Mouse (Mus musculus) olfactory bulb, adult 2 months (tissue): ENCODE measurements around the gene Capza1.

Experiments used
- CTCF ChIP-seq: fragments of 200-500 bp; IDR thresholded peaks from 2 replicates; pipeline ENCODE4 v1.5.1; 2012; ENCODE audit warnings: low read depth, mild to moderate bottlenecking, low read length, moderate library complexity; ENCODE audit not compliant: insufficient read depth
- POLR2A ChIP-seq: fragments of 200-500 bp; IDR thresholded peaks from 2 replicates; pipeline ENCODE4 v1.6.1; 2012; ENCODE audit warnings: mild to moderate bottlenecking, low read depth, low read length, moderate library complexity; ENCODE audit not compliant: insufficient read depth

GRCm38 (mm10) chr3:104792360-104793270 is 71.7 kb downstream of the Capza1 start:
- TF ChIP-seq CTCF (no peak), POLR2A (no peak)
